Mouse (Mus musculus) embryonic facial prominence, embryonic 10.5 days (tissue): Measurements from ENCODE around the gene Slc22a5. TPM values are rescaled to one million over a fixed set of nuclear protein-coding genes. Genes with fewer than 3 reads are reported as not detected.
"Not testable (repeated sequence)": the region's sequence is repeated elsewhere in the genome, so short reads cannot be mapped to it uniquely, and the experiment has no call there.

Source experiments
- DNase-seq: peaks from one replicate; pipeline ENCODE4 v3.0.0-alpha.2; 2017; ENCODE audit warnings: low spot score
- H3K27ac ChIP-seq: fragments of 300-500 bp; sonication (generic); replicated peaks from 2 replicates; pipeline ENCODE4 v1.5.1; 2016; ENCODE audit warnings: mild to moderate bottlenecking
- H3K27me3 ChIP-seq: fragments of 300-500 bp; sonication (generic); replicated peaks from 2 replicates; pipeline ENCODE4 v1.6.1; 2016; ENCODE audit warnings: low read depth, mild to moderate bottlenecking; ENCODE audit not compliant: poor library complexity, severe bottlenecking
- H3K36me3 ChIP-seq: fragments of 300-500 bp; sonication (generic); replicated peaks from 2 replicates; pipeline ENCODE4 v1.6.1; 2016; ENCODE audit warnings: mild to moderate bottlenecking, moderate library complexity
- H3K4me1 ChIP-seq: fragments of 300-500 bp; sonication (generic); 2 replicates; pipeline ENCODE4 v1.6.1; 2016
- H3K4me3 ChIP-seq: fragments of 300-500 bp; sonication (generic); 2 replicates; pipeline ENCODE4 v1.5.1; 2016; ENCODE audit warnings: mild to moderate bottlenecking, moderate library complexity
- H3K9me3 ChIP-seq: fragments of 300-500 bp; sonication (generic); 2 replicates; pipeline ENCODE4 v1.6.1; 2016; ENCODE audit warnings: mild to moderate bottlenecking
- WGBS: fragments of 180-500 bp; shearing (Covaris S2); methylation state at CpG from one replicate; pipeline ENCODE4 v1.1.7; 2016; 5-methylcytosine and 5-hydroxymethylcytosine counted together
- polyA plus RNA-seq: library from polyadenylated mRNA; unstranded; fragments of >200 nt; fragmentation: Nextera tagmentation; extraction: Ambion mirVana; gene quantifications from 2 replicates; pipeline ENCODE4 v1.2.1, GENCODE M21; 2016

The Slc22a5 gene
- polyA plus RNA-seq, 1 experiment from 2014 or later = 8.7 TPM

DNA sequence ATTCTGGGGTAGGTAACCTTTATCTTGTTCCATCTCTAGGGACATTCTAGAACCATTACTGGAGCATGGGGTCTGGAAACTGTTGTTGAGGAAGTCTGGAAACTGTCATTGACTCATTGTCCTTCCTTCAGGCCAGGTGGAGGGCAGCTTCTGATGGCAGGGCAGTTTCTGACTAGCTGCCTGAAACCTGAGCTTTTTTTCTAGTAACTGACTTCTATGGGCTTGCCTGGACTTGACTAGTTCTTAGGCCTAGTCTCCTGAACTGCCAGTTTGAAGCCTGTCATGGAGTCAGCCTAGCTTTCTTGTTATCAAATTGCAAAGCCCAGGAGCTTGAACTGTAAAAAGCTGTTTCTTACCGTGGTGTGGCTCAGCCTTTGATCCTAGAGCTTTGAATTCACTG, 9.5 kb upstream of the Slc22a5 start:
- no peak overlapping the region for H3K27ac ChIP-seq
- H3K36me3 ChIP-seq = no peaks in the 10 kb centered on the region
- WGBS = 56% methylated on average over 1 of the region's 1 CpGs
- DNase-seq = no peak
- H3K4me3 ChIP-seq = no peak overlapping the region
- H3K27me3 ChIP-seq = no peaks in the 10 kb centered on the region
- peaks cover 20% of the 10 kb centered on the region for H3K4me1 ChIP-seq
- no peaks in the 10 kb centered on the region for H3K9me3 ChIP-seq

- H3K27ac ChIP-seq = no peak overlapping the region
- H3K36me3 ChIP-seq = no peaks in the 10 kb centered on the region
- H3K4me3 ChIP-seq = no peak overlapping the region
- DNase-seq = no peak
- 90% methylated on average over 6 of the region's 6 CpGs for WGBS
- H3K9me3 ChIP-seq = no peaks in the 10 kb centered on the region
- no peaks in the 10 kb centered on the region for H3K27me3 ChIP-seq
- peaks cover 20% of the 10 kb centered on the region for H3K4me1 ChIP-seq
These were observed 8.5 kb upstream of the Slc22a5 start for GRCm38 (mm10) chr11:53899981-53900380.

- Histone ChIP-seq H3K36me3 (no peaks in the 10 kb centered on the region), H3K27ac (no peak overlapping the region), H3K9me3 (no peaks in the 10 kb centered on the region), H3K4me1 (peaks cover 11% of the 10 kb centered on the region), H3K27me3 (no peaks in the 10 kb centered on the region), H3K4me3 (no peak overlapping the region)
- DNase-seq = no peak
- 70% methylated on average over 3 of the region's 3 CpGs for WGBS
These were observed 7.5 kb upstream of the Slc22a5 start for GRCm38 (mm10) chr11:53899004-53899403.

DNA sequence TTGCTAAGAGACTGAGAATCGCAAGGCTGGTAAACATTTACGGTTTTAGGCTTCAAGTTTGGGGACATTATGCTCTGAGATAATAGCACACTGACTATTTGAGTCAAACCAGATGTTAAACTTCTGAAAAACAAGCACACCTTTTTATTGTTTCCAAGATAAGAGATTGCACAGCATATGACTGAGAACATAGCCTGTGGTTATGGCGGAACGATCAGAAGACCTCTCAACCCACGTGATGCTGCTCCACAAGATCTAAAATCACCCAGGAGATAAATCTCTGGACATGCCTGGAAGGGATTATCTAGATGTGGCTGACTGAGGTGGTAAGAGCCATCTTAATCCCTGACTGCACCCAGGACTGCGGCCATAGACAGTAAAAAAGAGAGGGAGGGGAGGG, 5.5 kb upstream of the Slc22a5 start:
- Histone ChIP-seq H3K4me1 (no peaks in the 10 kb centered on the region), H3K36me3 (no peaks in the 10 kb centered on the region), H3K27ac (no peak overlapping the region), H3K27me3 (no peaks in the 10 kb centered on the region), H3K4me3 (no peak overlapping the region), H3K9me3 (no peaks in the 10 kb centered on the region)
- WGBS = 85% methylated on average over 6 of the region's 6 CpGs
- DNase-seq = no peak

DNA sequence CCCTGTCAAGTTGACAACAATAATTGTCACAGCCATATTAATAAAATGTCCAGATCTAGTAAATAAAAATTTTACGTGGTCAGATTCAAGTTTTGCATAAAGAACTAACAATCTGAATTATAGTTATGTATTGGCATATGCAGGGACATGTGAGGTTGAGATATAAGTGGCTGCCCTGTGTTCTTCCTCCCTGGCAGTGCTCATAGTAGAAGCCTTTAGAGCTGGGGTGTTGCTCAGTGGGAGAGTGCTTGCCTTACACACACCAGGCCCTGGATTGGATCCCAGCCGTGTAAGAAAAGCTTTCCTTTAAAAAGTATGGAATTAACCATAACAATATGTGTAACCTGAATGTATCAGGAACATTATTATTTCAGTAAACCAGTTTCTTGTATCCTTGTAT, 2.0 kb upstream of the Slc22a5 start:
- Histone ChIP-seq H3K27ac (no peak overlapping the region), H3K36me3 (no peaks in the 10 kb centered on the region), H3K27me3 (peaks cover 8% of the 10 kb centered on the region; the same call in 1 of the 2 replicates), H3K9me3 (no peaks in the 10 kb centered on the region), H3K4me3 (no peak overlapping the region), H3K4me1 (peaks cover 27% of the 10 kb centered on the region)
- 70% methylated on average over 2 of the region's 2 CpGs for WGBS
- DNase-seq = no peak

DNA sequence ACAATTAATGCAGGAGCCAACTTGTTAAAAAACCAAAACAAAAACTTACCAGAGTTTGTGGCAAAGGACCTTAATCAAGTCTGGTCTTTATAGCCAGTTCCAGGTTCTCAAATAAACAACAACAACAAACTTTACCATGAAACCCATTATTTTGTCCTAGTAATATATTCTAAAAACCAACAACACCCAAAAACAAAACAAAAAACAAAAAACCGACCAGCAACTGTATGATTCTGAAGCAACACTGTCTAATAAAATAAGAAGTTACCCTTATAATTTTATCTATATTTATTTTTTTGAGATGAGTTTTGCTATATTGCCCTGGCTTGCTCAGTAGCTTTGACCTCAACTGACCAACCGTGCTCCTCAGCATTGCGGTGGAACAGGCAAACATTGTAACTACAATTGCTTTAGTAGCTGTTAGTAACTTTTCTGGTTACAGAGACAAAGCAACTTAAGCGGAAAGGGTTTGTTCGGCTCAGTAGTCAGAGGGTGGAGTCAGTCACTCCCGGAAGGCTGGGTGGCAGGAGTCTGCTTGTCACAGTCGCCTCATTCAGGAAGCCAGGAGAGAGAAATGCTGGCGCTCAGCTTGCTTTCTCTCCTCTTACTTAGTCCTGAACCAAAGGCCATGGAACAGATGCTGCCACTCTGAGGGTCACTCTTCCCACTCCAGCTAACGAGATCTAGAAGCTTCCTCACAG, 1.4 kb upstream of the Slc22a5 start:
- no peak overlapping the region for H3K27ac ChIP-seq
- peaks cover 33% of the 10 kb centered on the region for H3K4me1 ChIP-seq
- no peaks in the 10 kb centered on the region for H3K9me3 ChIP-seq
- DNase-seq = no peak
- H3K36me3 ChIP-seq = no peaks in the 10 kb centered on the region
- peaks cover 8% of the 10 kb centered on the region; the same call in 1 of the 2 replicates for H3K27me3 ChIP-seq
- 51% methylated on average over 9 of the region's 9 CpGs for WGBS
- no peak overlapping the region for H3K4me3 ChIP-seq

- no peaks in the 10 kb centered on the region for H3K9me3 ChIP-seq
- H3K36me3 ChIP-seq = peaks cover 3% of the 10 kb centered on the region
- WGBS = 3% methylated on average over 33 of the region's 33 CpGs
- peak overlapping the region; percentile 72 for H3K4me3 ChIP-seq
- no peak for DNase-seq
- peak overlapping the region; percentile 84 for H3K27ac ChIP-seq
- H3K27me3 ChIP-seq = peaks cover 8% of the 10 kb centered on the region; the same call in 1 of the 2 replicates
- H3K4me1 ChIP-seq = peaks cover 37% of the 10 kb centered on the region
These were observed 455 bp downstream of the Slc22a5 start for GRCm38 (mm10) chr11:53890906-53891504.

DNA sequence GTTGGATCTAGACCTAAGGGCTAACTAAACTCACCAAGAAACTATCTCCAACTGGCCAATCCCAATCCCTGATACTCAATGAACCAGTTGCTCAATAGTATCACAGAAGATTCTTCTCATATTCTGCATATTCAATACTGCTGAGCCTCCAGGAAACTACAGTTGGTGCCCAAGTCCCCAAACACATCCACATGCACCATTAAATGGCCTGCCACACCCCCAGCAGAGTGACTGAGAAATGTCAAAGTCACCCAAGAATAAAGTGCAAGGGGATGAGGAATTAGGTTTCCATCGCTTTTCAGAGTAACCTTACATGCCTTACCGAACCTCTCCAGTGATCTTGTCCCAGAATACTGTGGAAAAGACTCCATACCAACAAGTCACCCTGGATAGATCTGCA, 1.2 kb downstream of the Slc22a5 start:
- H3K4me3 ChIP-seq = peak overlapping the region; percentile 72
- peaks cover 6% of the 10 kb centered on the region for H3K36me3 ChIP-seq
- no peak for DNase-seq
- H3K27ac ChIP-seq = no peak overlapping the region
- H3K9me3 ChIP-seq = no peaks in the 10 kb centered on the region
- 91% methylated on average over 2 of the region's 2 CpGs for WGBS
- H3K27me3 ChIP-seq = peaks cover 8% of the 10 kb centered on the region; the same call in 1 of the 2 replicates
- peaks cover 37% of the 10 kb centered on the region for H3K4me1 ChIP-seq

DNA sequence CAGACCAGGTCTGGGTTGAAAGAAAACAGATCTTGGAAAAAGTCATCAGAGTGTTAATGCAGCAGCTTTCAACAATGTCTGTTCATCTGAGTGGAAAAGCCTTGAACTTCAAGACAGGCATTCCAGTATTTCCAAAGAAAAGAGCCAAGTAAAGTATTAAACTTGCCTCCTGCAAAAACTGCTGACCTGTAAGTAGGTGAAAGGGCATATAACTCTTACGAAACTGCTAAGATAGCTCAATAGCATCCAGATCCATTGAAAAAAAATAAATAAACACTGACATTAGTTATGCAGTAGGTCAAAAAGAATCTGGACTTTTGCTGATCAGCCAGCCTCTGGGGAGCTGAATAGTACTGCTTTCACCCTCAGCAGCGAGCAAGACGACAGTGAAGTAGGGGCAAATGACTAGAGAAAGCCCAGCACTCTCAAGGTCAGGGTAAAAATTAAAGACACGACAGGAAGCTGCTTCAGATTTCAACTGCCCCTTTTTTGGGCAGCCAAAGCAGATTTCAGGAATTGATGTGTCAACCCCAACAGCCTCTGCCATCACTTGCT, 2.3 kb downstream of the Slc22a5 start:
- H3K4me3 ChIP-seq = 0 out of 2 replicates have a peak overlapping the region, but pooled peaks have one; percentile 9
- H3K36me3 ChIP-seq = peaks cover 15% of the 10 kb centered on the region
- WGBS = 47% methylated on average over 4 of the region's 4 CpGs
- H3K9me3 ChIP-seq = no peaks in the 10 kb centered on the region
- no peak overlapping the region for H3K27ac ChIP-seq
- H3K27me3 ChIP-seq = peaks cover 8% of the 10 kb centered on the region; the same call in 1 of the 2 replicates
- H3K4me1 ChIP-seq = peaks cover 37% of the 10 kb centered on the region
- DNase-seq = no peak

DNA sequence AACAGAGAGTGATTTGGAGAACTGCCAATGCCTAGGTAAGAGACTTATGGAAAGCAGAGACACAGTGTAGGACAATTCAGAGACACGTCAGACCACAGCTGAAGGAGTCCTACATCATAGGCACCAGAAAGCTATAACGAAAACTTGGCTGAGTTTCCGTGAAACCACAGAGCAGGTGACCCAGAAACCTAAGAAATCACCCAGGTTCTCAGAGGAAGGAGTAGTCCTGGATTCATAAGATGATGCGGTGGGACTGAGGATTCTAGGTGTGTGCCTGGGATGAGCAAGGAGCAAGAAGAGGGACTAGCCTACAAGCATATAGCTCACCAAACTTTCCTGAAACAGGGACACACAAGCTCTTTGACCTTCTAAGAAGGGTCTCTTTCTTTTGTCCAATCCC, 3.2 kb downstream of the Slc22a5 start:
- peaks cover 15% of the 10 kb centered on the region for H3K36me3 ChIP-seq
- peaks cover 37% of the 10 kb centered on the region for H3K4me1 ChIP-seq
- no peaks in the 10 kb centered on the region for H3K9me3 ChIP-seq
- DNase-seq = no peak
- 84% methylated on average over 4 of the region's 4 CpGs for WGBS
- H3K27ac ChIP-seq = peak overlapping the region; percentile 25; the same call in 1 of the 2 replicates
- peaks cover 8% of the 10 kb centered on the region; the same call in 1 of the 2 replicates for H3K27me3 ChIP-seq
- H3K4me3 ChIP-seq = no peak overlapping the region

GRCm38 (mm10) chr11:53883287-53883686, 8.2 kb downstream of the Slc22a5 start:
- DNase-seq = no peak
- peaks cover 9% of the 10 kb centered on the region for H3K4me1 ChIP-seq
- WGBS = 89% methylated on average over 2 of the region's 2 CpGs
- H3K27me3 ChIP-seq = no peaks in the 10 kb centered on the region
- no peaks in the 10 kb centered on the region for H3K9me3 ChIP-seq
- H3K27ac ChIP-seq = no peak overlapping the region
- H3K36me3 ChIP-seq = peaks cover 15% of the 10 kb centered on the region
- H3K4me3 ChIP-seq = no peak overlapping the region

GRCm38 (mm10) chr11:53878096-53878495, 13.4 kb downstream of the Slc22a5 start:
- H3K27ac ChIP-seq, H3K27me3 ChIP-seq, H3K4me3 ChIP-seq, H3K4me1 ChIP-seq, H3K36me3 ChIP-seq, DNase-seq, H3K9me3 ChIP-seq: not testable (repeated sequence)
- WGBS = 78% methylated on average over 5 of the region's 5 CpGs

DNA sequence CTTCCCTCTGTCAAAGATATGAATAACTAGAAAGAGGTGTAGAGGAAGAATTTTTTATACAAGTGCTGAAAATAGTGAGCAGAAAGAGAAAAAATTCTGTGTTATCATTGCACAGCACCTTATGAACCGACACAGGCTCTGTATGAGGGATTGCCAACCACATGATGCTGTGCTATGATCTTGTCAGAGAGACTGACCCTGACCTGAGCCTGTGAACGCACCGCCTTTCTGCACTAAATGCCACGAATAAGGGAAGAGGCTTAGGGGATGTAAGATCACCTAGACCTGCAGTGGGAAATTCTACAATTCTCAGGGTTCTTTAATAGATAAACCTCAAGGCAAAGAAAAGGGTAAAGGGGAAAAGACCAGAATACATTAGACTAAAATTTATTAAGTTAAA, 15.0 kb downstream of the Slc22a5 start:
- WGBS = 85% methylated on average over 4 of the region's 4 CpGs
- H3K4me1 ChIP-seq = no peaks in the 10 kb centered on the region
- no peak overlapping the region for H3K4me3 ChIP-seq
- no peak overlapping the region for H3K27ac ChIP-seq
- DNase-seq = no peak
- no peaks in the 10 kb centered on the region for H3K27me3 ChIP-seq
- no peaks in the 10 kb centered on the region for H3K9me3 ChIP-seq
- peaks cover 16% of the 10 kb centered on the region for H3K36me3 ChIP-seq
